Mouse (Mus musculus) embryonic fibroblast, embryonic 13.5 days (primary cell): ENCODE data around the gene Npy.

ENCODE experiments used
- CTCF ChIP-seq: IDR thresholded peaks from 2 replicates; pipeline ENCODE4 v1.5.1; 2011; ENCODE audit warnings: mild to moderate bottlenecking, control low read depth, low read length, moderate library complexity, borderline replicate concordance; ENCODE audit not compliant: insufficient read depth
- POLR2A ChIP-seq: IDR thresholded peaks from 2 replicates; pipeline ENCODE4 v1.6.1; 2011; ENCODE audit warnings: low read depth, mild to moderate bottlenecking, control low read depth, low read length, moderate library complexity

DNA sequence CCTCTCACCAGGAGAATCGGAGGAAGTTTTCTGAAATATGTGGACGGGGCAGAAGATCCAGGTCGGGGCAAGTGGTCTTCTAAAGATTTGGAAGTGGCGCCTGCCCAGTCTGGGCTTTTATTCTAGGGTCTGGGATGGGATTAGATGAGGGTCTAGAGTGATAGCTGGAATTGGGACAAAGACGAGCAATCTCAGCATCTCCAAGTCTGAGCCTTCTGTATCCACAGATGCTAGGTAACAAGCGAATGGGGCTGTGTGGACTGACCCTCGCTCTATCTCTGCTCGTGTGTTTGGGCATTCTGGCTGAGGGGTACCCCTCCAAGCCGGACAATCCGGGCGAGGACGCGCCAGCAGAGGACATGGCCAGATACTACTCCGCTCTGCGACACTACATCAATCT, 861 bp downstream of the Npy start:
- TF ChIP-seq POLR2A (no peak), CTCF (no peak)
